Mouse (Mus musculus) megakaryocyte, embryonic 14.5 days (primary cell): Measurements from ENCODE around the gene Xndc1.

ENCODE experiments used
- FLI1 ChIP-seq: IDR thresholded peaks from 2 replicates; pipeline ENCODE4 v1.6.1; 2012; ENCODE audit warnings: low read length, inconsistent platforms, mixed read lengths
- GATA1 ChIP-seq: IDR thresholded peaks from 3 replicates; pipeline ENCODE4 v1.6.1; 2012; ENCODE audit warnings: mixed read lengths, low read length, inconsistent platforms, borderline replicate concordance

GRCm38 (mm10) chr7:102019362-102019761 is 45.9 kb upstream of the Xndc1 start:
- TF ChIP-seq GATA1 (no peak), FLI1 (no peak)
